Mouse (Mus musculus) kidney, postnatal 4 days (tissue): Measurements from ENCODE around the gene Lrguk.

Experiments used
- DNase-seq, 2 experiments: peaks; one replicate each; pipeline ENCODE4 v3.0.0; 2021; ENCODE audit warnings: mixed read lengths in 2 of 2

Gene Lrguk

DNA sequence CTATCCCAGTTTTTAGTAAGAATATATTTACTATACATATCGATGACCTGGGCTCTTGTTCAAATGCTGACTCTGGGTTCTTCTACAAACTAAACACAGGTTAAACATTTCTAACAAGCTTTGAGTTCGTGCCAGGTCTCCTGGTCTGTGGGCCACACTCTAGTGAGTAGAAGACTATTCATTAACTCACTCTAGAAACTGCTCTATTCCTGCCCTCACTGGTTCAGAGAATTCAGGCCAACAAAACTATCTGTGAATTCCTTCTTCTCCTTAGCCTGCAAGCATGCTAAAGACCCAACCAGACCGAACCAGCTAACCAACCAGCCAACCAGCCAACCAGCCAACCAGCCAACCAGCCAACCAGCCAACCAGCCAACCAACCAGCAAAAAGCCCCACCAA is 149.8 kb downstream of the Lrguk start:
- peak in 1 of 2 experiments; percentile 38 for DNase-seq

DNA sequence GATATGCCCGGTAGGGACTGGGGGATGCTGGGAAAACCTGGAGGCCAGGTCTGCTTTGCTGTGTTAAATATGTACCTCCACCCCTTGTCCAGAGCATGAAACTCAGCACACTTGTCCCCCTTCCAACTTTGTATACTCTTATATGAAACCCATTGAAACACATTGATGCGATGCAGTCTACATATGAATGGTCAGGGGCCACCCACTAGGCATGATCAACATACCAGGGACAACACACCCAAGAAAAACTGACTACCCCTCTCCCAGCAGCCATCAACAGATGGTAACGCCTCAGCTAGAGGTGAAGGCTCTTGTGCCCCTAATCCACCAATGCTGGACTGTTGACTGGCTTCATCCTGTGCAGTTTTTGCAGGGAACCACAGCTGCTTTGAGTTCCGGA is 150.7 kb downstream of the Lrguk start:
- DNase-seq = no peak

DNA sequence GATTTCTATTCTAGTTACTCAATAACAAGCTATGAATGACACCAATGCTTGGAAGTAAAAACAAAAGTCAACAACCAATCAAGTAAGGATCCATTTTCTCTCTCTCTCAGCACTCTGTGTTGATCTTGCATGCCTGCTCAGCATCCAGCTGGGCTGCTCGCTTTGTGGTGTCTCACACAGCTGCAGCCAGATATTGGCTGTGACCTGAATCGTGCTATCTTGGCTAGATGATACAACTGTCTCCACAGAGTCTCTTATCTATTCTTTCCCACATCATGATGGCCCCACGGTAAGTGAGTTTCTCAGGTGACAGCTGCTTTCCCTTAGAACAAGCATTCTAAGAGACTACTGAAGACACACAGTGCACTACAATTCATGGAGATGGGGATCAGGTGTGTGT is 152.7 kb downstream of the Lrguk start:
- no peak for DNase-seq

DNA sequence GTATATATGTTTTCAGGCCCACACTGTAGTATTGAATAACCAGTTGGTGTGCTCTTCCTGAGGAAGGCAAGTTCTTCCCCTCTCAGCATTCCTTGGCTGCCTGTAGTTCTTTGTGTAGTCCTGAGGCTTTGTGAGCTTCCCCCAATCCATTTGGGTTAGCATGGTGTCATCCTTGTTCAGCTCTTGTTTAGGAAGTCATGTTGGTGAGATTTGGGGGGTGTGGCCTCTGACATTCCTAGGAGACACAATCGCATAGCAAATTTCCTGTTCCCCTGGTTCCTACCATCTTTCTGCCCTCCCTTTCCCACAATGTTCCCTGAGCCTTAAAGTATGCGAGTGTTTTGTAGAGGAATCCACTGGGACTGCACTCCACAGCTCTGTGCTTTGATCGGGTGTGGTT is 154.1 kb downstream of the Lrguk start:
- no peak for DNase-seq
